Mouse (Mus musculus) CH12F3 (cell line): ENCODE results near the gene Bmt2.

Experiments used
- in situ Hi-C: fragments of 300-500 bp; cut with MboI; formaldehyde crosslinking; loops from 2 replicates; pipeline ENCODE4 v1.14.3; 2020; ENCODE audit warnings: low sequenced_read_pairs

Gene Bmt2

DNA sequence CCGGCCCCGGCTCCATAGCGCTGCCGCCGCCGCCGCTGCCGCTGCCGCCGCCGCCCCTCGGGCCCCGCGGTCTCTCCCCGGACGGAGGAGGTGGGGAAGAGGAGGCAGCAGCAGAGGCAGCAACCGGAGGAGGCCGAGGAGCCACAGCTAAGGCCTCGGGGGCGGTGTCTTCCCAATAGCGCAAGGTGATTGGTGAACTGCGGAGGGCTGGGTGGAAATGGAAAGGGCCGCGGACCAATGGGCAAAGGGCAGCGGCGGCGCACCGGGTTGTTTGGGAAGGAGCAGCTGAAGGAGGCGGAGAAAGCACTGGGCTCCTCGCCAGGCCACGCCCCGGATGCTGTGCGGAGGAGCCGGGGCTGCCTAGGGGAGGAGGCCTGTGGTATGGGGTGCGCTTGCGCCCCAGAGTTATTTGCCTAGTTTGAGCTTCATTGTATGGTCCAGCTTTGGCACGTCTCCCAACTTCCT, at the start of gene Bmt2:
Bmt2 (minus strand) TSS at position 149 of the 465 bp plus-strand sequence.
- in situ Hi-C loops: no loop called here

DNA sequence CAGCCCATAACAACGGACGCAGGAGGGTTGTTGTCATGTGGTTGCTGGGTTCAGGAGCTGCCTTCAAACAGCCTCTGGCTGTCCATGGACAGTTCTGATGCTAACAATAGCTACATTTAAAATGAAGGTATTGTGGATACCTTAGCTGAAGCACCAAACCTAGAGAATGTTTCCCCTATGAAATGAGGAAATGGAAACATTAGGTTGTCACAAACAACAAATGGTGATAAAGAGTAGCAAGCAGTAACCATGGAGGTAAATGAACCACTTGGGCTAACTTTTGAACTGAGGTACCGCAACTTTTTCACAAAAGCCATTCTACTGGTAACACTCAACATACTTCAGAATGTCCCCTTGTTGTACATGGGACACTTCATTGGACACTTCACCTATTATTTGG, 44.4 kb upstream of the Bmt2 start:
- in situ Hi-C loops: no loop called here

GRCm38 (mm10) chr6:13714867-13715266, 37.1 kb upstream of the Bmt2 start:
- in situ Hi-C loops: no loop called here

DNA sequence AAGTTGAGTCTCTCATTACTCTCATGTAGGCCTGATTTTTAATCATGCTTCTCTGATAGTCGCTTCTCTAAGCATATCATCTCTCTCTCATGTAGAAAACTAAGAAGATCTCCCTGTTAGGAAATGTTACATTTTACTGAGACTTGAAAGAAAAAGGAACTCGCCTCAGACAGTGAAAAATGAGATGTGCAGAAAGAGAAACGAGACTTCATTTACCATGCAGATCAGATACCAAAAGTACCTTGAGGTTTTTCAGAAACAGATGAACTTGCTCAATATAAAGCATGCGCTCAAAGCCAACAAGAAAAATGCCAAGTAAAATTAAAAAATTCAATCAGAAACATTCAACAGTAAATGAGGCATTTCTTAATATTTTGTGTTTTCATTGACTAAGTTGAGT, 19.1 kb upstream of the Bmt2 start:
- in situ Hi-C loops: no loop called here

DNA sequence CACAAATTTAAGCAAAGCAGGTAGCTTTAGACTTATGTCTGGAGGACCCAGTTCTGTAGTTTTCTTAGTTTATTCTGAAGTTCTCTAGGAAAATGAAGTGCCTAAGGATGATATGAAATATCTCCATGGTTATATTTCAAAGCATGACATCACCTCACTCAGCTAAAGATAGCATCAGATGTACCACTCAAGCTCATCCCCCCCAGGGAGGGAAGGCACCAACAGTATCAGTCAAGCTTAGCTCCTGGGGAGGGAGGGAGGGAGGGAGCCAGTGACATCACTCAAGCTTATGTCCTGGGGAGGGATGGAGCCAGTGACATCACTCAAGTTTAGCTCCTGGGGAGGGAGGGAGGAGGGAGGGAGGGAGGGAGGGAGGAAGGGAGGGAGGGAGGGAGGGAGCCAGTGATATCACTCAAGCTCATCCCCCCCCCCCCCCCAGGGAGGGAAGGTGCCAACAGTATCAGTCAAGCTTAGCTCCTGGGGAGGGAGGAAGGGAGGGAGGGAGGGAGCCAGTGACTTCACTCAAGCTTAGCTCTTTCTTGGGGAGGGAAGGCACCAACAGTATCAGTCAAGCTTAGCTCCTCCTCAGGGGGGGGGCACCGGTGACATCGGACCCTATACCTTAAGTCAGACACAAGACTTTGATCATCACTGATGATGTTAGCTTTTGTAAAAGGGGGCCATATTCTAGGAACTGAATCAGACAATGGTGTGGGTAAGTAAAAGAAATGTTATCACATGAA, 17.5 kb upstream of the Bmt2 start:
- in situ Hi-C loops: no loop called here

- in situ Hi-C loops: no loop called here
Measured at GRCm38 (mm10) chr6:13691657-13692294, 14.0 kb upstream of the Bmt2 start.

DNA sequence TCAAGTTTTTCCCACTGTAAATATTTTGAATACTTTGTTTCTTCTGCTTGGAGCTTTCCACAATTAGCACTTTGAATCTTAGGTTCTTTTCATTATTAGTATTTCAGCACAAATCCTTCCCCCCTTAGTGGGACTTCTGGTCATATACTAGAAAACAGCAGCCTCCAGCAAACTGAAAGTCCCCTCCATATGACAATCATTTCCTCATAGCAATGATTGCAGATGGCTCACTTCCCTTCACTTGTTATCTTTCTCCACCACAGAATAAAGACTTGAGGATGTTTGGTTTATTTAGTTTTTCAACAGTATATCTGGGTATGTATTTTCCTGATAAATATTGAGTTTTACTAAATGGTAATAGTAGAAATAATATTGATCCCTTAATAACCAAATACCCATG, 12.6 kb upstream of the Bmt2 start:
- in situ Hi-C loops: no loop called here

- in situ Hi-C loops: no loop called here
Measured at GRCm38 (mm10) chr6:13683929-13684595, 6.3 kb upstream of the Bmt2 start.

GRCm38 (mm10) chr6:13678349-13678748, 583 bp upstream of the Bmt2 start:
- in situ Hi-C loops: no loop called here

- in situ Hi-C loops: no loop called here
Measured at GRCm38 (mm10) chr6:13677141-13677761, 515 bp downstream of the Bmt2 start.

- in situ Hi-C loops: no loop called here
Measured at GRCm38 (mm10) chr6:13676196-13676595, 1.6 kb downstream of the Bmt2 start.

GRCm38 (mm10) chr6:13674600-13675305, 3.0 kb downstream of the Bmt2 start:
- in situ Hi-C loops: no loop called here

- in situ Hi-C loops: no loop called here
Measured at GRCm38 (mm10) chr6:13665646-13666045, 12.1 kb downstream of the Bmt2 start.

GRCm38 (mm10) chr6:13658016-13658415, 19.8 kb downstream of the Bmt2 start:
- in situ Hi-C loops: no loop called here

DNA sequence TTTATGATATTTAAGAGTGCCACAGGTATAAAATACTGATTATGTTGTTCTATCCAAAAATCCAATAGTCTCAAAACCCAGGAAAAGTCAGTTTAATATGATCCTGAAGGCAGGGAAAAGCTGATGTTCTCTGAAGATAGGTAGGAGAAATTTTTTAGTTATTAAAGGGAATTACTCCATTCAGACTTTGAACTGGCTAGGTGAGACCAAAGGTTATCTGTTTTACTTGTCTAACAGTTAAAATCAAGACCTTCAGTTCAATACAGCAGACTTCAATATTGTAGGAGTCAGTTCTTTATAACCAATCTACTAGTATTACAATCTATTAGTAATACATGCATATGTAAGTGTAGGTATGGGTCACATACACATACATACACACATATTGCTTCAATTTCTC, 23.7 kb downstream of the Bmt2 start:
- in situ Hi-C loops: no loop called here

- in situ Hi-C loops: no loop called here
Measured at GRCm38 (mm10) chr6:13652284-13652683, 25.5 kb downstream of the Bmt2 start.

DNA sequence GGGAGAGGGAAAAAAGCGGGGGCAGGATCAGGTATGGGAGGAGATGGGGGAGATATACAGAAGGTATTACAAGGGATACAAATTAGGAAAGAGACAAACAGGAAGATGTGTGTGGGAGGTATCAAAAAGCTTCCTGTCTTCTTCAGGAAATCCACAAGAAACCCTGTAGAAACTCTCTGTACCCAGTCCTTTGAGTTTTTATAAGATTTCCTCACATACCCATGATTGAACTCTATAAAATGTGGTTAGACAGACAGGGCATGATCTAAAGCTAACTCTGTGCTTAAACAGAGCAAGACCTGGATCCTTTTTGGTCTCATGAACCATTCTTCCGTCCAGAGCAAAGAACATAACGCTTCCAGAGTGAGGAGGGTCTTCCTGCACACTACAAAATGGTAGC, 26.9 kb downstream of the Bmt2 start:
- in situ Hi-C loops: no loop called here

DNA sequence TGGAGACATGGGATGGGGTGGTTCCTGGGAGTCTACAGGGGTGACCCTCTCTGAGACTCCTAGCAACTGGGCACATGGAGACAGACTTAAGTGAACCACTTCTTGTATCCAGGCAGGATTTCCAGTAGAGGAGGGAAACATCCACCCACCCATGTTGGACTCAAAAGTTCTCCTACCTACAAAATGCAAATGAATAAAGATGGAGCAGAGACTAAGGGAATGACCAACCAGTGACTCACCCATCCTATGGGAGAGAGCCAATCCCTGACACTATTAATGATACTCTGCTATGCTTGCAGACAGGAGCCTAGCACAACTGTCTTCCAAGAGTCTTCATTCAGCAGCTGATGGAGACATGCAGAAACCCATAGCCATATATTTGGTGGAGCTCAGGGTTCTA, 29.5 kb downstream of the Bmt2 start:
- in situ Hi-C loops: no loop called here

GRCm38 (mm10) chr6:13636582-13636989, 41.2 kb downstream of the Bmt2 start:
- in situ Hi-C loops: no loop called here

- in situ Hi-C loops: no loop called here
Measured at GRCm38 (mm10) chr6:13632571-13632970, 45.2 kb downstream of the Bmt2 start.

GRCm38 (mm10) chr6:13630607-13631006, 47.2 kb downstream of the Bmt2 start:
- in situ Hi-C loops: no loop called here
